Mouse (Mus musculus): ENCODE measurements around the gene Zfyve28.

Zfyve28 gene

DNA sequence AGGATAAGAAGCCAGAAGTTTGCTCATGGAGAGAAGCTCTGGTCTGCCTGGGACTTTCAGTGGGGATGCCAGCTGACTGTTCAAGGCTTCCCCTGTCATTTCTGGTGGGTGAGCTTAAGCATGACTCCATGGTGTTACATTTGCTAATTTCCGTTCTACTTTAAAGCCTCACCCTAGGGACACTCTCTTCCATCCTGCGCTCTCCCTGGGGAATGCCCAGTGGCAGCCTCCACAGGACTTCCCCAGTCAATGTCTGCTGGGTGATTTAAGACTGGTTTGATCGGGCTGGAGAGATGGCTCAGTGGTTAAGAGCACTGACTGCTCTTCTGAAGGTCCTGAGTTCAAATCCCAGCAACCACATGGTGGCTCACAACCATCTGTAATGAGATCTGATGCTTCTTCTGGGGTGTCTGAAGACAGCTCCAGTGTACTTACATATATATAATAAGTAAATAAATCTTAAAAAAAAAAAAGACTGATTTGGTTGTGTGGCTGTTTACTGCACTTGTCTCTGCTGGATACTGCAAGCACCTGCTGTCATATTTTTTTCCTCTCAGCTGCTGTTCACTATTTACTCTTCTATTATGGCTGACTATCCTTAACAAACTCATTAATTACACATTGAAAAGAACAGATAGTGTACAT lies 29.0 kb downstream of the Zfyve28 start:
- in situ Hi-C loops (cut with MboI; ENCODE audit: low pct_unique_long_range_greater_than_20kb in 1 of 2, low sequenced_read_pairs in 2 of 2, unreplicated experiment in 1 of 2): no loop called here

DNA sequence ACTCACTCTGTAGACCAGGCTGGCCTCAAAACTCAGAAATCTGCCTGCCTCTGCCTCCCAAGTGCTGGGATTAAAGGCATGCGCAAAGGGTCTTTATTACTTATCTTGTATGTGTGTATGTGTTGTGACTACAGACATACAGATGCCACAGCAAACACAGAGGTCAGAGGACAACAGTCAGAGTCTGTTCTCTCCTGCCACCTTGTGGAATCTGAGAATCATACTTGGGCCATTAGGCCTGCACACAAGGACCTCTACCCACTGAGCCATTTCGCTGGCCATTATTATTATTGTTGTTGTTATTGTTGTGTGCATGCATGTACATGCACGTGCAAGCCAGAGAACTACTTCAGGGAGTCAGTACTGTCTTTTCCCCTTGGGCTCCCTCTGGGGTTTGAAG lies 33.1 kb downstream of the Zfyve28 start:
- in situ Hi-C loops (cut with MboI; ENCODE audit: low pct_unique_long_range_greater_than_20kb in 1 of 2, low sequenced_read_pairs in 2 of 2, unreplicated experiment in 1 of 2): no loop called here

DNA sequence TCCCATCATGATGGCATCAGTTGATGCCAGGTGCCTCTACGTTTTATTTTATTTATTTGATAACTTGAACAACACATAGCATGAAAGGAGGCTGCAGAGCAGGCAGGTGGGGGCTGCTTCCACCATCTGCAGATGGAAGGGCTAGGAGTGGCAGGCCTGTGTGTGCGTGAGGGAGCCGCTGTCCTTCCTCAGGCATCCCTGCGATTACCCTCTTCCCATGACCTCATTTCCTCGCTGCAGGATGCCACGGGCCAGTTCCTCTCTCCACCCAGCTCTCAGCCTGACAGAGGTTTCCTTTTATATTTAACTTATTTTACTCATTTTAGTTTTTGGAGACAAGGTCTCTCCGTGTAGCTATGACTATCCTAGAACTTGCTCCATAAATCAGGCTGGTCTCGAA lies 33.9 kb downstream of the Zfyve28 start:
- in situ Hi-C loops (cut with MboI; ENCODE audit: low pct_unique_long_range_greater_than_20kb in 1 of 2, low sequenced_read_pairs in 2 of 2, unreplicated experiment in 1 of 2): no loop called here

DNA sequence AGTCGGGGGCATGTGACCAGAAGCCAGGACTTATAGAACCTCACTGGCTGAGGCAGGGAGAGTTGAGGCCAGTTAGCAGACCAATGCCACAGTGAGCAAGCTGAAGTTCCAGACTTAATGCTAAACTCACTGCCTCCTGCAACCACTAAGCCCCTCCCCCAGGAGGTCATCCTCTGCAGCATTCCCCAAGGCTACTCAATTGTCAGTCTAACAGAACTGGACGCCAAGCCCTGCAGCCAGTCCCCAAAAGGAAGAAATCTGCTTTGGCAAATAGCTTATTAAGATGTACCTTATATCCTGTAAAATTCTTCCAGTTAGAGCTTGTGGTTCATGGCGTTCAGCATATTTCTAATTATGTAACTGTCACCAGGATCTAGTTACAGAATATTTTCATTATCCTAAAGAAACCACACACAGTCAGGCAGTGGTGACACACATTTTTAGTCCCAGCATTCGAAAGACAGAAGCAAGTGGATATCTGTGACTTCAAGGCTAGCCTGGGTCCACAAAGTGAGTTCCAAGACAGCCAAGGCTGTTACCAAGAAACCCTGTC lies 35.2 kb downstream of the Zfyve28 start:
- in situ Hi-C loops (cut with MboI; ENCODE audit: low pct_unique_long_range_greater_than_20kb in 1 of 2, low sequenced_read_pairs in 2 of 2, unreplicated experiment in 1 of 2): no loop called here

DNA sequence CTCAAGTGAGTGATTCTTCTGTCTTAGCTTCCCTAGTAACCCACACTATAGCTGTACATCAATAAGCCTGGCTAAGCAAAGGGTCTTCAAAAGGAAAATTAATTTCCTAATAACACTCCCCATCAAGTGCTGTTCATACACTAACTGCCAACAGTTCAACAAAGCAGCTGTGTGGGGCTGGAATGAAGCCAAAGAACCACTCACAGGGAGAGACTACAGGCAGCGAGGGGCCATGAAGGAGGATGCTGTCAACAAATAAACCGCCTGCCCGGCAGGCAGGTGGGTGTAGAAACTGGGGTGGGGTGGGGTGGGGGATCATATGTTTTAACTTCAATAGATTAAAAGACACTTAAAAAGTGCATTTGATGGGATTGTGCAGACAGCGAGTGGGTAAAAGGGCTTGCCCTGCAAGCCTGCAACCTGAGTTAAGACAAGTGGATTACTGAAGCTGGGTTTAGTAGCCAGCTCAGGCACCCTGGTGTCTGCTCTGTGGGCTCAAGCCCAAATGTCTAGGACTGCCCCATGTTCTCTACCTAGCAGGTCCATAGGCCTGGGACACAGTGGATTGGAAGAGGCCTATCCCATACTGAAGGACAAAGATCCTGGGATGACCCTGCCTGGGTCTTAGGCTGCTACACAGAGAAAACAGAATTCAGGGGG lies 35.8 kb downstream of the Zfyve28 start:
- in situ Hi-C loops (cut with MboI; ENCODE audit: low pct_unique_long_range_greater_than_20kb in 1 of 2, low sequenced_read_pairs in 2 of 2, unreplicated experiment in 1 of 2): no loop called here

GRCm38 (mm10) chr5:34251794-34252193 lies 36.5 kb downstream of the Zfyve28 start:
- in situ Hi-C loops (cut with MboI; ENCODE audit: low pct_unique_long_range_greater_than_20kb in 1 of 2, low sequenced_read_pairs in 2 of 2, unreplicated experiment in 1 of 2): no loop called here

DNA sequence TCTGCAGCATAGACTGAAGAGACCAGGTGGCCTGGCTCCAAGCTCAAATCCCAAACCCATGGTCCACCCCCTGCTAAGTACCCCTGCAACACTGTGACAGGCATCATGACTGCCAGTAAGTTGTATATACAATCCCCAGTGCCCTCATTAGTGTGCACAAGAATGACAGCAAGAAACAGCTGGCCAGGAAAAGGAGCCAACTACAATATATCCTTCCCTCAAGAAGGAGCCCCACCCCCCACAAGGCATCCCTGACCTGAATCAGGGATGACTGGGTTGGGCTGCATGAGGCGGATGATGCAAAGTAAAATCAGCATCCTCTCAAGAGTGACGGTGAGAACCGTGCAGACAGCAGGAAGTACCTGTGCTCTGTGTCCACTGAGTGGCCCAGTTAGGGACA lies 38.2 kb downstream of the Zfyve28 start:
- in situ Hi-C loops (cut with MboI; ENCODE audit: low pct_unique_long_range_greater_than_20kb in 1 of 2, low sequenced_read_pairs in 2 of 2, unreplicated experiment in 1 of 2): no loop called here

- in situ Hi-C loops (cut with MboI; ENCODE audit: low pct_unique_long_range_greater_than_20kb in 1 of 2, low sequenced_read_pairs in 2 of 2, unreplicated experiment in 1 of 2): no loop called here
Measured at GRCm38 (mm10) chr5:34249132-34249531, 39.1 kb downstream of the Zfyve28 start.

GRCm38 (mm10) chr5:34246443-34246842 lies 41.8 kb downstream of the Zfyve28 start:
- in situ Hi-C loops (cut with MboI; ENCODE audit: low pct_unique_long_range_greater_than_20kb in 1 of 2, low sequenced_read_pairs in 2 of 2, unreplicated experiment in 1 of 2): no loop called here

GRCm38 (mm10) chr5:34243062-34243461 lies 45.2 kb downstream of the Zfyve28 start:
- in situ Hi-C loops (cut with MboI; ENCODE audit: low pct_unique_long_range_greater_than_20kb in 1 of 2, low sequenced_read_pairs in 2 of 2, unreplicated experiment in 1 of 2): no loop called here

DNA sequence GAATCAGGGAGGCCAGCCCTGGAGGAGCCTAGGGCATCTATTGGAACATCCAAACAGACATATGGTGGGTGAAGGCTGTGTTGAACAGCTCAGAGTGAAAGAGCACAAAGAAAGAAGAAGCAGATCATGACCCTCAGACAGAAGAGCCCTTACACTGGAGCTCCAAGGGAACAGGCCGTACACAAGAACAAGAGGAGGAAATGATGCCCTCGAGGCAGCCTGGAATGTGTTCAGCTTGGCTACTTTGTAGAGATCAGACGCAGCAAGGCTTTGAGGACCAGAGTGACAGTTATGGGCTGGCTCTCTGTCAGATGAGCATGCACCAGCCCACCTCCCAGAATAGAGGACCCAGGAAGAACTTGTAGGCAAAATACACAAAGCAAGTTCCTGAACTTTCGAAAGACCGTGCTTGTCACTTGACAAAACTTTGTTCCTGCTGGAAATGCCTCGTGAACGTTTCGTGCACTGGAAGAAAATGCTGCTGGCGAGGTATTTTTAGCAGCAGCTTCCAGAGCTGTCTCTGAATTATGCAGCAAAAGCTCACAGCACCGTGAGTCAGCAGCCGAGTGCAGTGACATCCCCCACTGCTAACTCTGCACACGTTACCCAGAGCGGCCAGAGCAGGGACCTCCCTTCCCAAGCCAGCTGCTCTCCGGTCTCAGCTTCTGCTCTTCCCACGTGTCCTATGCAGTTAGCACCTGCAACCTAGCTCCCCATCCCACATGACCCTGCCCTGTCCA lies 45.9 kb downstream of the Zfyve28 start:
- in situ Hi-C loops (cut with MboI; ENCODE audit: low pct_unique_long_range_greater_than_20kb in 1 of 2, low sequenced_read_pairs in 2 of 2, unreplicated experiment in 1 of 2): no loop called here

GRCm38 (mm10) chr5:34238444-34238843 lies 49.8 kb downstream of the Zfyve28 start:
- in situ Hi-C loops (cut with MboI; ENCODE audit: low pct_unique_long_range_greater_than_20kb in 1 of 2, low sequenced_read_pairs in 2 of 2, unreplicated experiment in 1 of 2): no loop called here

GRCm38 (mm10) chr5:34235898-34236420 lies 52.3 kb downstream of the Zfyve28 start:
- in situ Hi-C loops (cut with MboI; ENCODE audit: low pct_unique_long_range_greater_than_20kb in 1 of 2, low sequenced_read_pairs in 2 of 2, unreplicated experiment in 1 of 2): no loop called here

GRCm38 (mm10) chr5:34235056-34235455 lies 53.2 kb downstream of the Zfyve28 start:
- in situ Hi-C loops (cut with MboI; ENCODE audit: low pct_unique_long_range_greater_than_20kb in 1 of 2, low sequenced_read_pairs in 2 of 2, unreplicated experiment in 1 of 2): no loop called here

GRCm38 (mm10) chr5:34233221-34233515 lies 55.1 kb downstream of the Zfyve28 start:
- in situ Hi-C loops (cut with MboI; ENCODE audit: low pct_unique_long_range_greater_than_20kb in 1 of 2, low sequenced_read_pairs in 2 of 2, unreplicated experiment in 1 of 2): no loop called here

- in situ Hi-C loops (cut with MboI; ENCODE audit: low pct_unique_long_range_greater_than_20kb in 1 of 2, low sequenced_read_pairs in 2 of 2, unreplicated experiment in 1 of 2): no loop called here
Measured at GRCm38 (mm10) chr5:34232481-34233220, 55.6 kb downstream of the Zfyve28 start.

DNA sequence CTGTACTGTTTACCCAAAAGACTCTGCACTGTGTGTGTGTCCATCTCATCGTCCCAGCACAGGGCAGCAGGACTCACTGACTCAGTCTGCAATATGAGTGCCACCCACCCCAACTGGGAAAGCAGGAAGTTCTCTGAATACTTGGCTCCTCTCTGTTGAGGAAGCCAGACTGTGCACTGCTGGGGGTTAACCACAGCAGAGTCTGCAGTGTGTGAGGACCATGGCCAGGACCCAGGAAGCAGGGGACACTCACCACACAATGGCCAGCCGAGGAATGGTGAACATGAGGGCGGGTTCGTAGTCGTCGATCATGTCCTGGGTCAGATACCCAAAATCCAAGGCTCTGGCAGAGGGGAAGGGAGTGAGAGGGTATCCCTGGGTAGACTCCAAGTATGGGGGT lies 56.3 kb downstream of the Zfyve28 start:
- in situ Hi-C loops (cut with MboI; ENCODE audit: low pct_unique_long_range_greater_than_20kb in 1 of 2, low sequenced_read_pairs in 2 of 2, unreplicated experiment in 1 of 2): no loop called here

DNA sequence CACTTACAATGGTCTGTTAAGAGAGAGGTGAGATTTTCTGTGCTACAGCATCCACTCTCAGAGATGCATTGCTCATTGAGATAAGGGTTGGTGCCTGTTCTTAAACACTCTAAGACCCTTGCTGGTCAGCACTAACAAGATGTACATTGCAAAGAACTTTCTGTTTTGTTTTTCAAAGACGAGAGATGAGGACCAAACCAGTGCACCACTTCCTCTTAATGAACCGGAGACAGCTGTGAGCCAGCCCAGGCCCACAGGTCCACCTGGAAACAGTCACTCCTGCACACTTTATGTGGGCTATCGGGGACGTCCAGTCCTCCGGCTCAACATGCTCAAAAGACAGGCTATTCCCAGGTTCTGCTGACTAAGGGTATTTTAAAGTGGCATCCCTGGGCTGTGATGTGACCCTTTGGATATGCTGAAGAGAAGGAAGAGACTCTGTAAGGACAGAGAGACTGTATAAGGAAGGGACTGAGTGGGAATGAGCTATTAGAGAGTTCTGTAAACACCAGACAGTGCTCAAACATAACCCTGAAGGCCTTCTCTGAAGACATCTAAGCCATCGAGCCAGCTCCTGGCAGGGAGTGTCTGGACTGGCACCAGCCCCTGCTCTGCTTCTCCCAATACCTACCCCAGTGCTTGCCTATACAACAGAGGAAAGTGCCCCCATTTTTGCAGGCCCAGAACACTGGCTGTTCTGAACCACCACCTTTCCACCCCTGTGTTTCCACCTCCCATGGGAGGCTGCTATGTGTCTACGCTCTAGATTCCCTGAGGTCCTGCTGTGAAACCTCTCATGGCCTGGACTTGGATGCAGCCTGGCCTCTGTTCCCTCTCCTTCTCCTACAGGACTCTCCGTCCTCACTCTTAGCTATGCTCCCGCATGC lies 57.4 kb downstream of the Zfyve28 start:
- in situ Hi-C loops (cut with MboI; ENCODE audit: low pct_unique_long_range_greater_than_20kb in 1 of 2, low sequenced_read_pairs in 2 of 2, unreplicated experiment in 1 of 2): no loop called here

Measured in mouse embryonic stem cell (cell line).